22 mouse cellular contexts compared by ENCODE assay signal in the genomic region with DNA sequence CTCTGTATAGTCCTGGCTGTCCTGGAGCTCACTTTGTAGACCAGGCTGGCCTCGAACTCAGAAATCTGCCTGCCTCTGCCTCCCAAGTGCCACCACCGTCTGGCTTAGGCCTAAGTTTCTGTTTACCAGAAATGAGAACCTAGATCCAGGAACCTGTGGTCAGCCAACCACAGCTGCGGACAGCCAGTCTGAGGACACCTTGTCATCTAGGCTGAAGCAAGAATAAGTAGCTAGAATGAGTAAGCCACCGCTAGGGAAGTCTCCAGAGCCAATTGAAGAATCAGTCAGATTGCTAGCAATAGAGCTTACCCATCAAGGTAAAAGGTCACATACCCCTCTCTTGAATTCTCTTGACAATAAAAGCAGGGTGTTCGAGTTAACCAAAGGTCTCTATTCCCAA. TPM values are rescaled to one million over a fixed set of nuclear protein-coding genes. Genes with fewer than 3 reads are reported as not detected.
DNase-seq lines count a peak whose midpoint lies in the region; ATAC-seq and TF ChIP-seq lines count a peak whose summit lies in the region.
"Had no signal": no experiment of that assay in that cellular context is flagged by ENCODE, and none has a peak within 500 bp of the region (broad histone marks: within the 10 kb centered on the region; RNA-seq: fewer than 3 reads in every experiment).

No protein-coding gene starts in this region.

- no peak overlapping the region for H3K27ac ChIP-seq in lung, postnatal 0 days (ENCODE audit: low read length)
- 0 out of 2 replicates have a peak overlapping the region, but pooled peaks have one; percentile 1 for H3K27ac ChIP-seq in macrophage
- H3K27ac ChIP-seq: embryonic facial prominence, embryonic 15.5 days; forebrain, embryonic 15.5 days; heart, adult 2 months had no signal

- DNase-seq in lung, postnatal 0 days (ENCODE audit: low spot score): peak; percentile 22
- no peak for DNase-seq in lung, postnatal 4 days
- no peak for DNase-seq in adrenal gland, postnatal 36 days
- no peak for DNase-seq in embryo, embryonic 10.5 days (ENCODE audit: low spot score)
- DNase-seq: adrenal gland, adult 8-10 months; cerebellum, adult 11 months; cerebellum, adult 9-10 months; cerebellum, postnatal 36 days; embryo, embryonic 11 days; gastrocnemius, postnatal 36 days; heart, adult 2 months had no signal

- 77% methylated on average over 5 of the region's 5 CpGs for WGBS in lung, postnatal 0 days
- WGBS in macrophage (ENCODE audit: missing documents): 16% methylated on average over 4 of the region's 5 CpGs

- no peak for ATAC-seq in lung, postnatal 0 days
- ATAC-seq in common myeloid progenitor, adult 5-6 weeks (replicated peaks; ENCODE audit: low read depth, poor library complexity, severe bottlenecking): peak; percentile 60
- ATAC-seq in monocyte, adult 5-6 weeks (replicated peaks; ENCODE audit: insufficient number of reproducible peaks, low FRiP score, low TSS enrichment, poor library complexity, severe bottlenecking): peak; percentile 95
- ATAC-seq: CD4-positive, CD25-positive, alpha-beta regulatory T cell, adult 4 months; forebrain, embryonic 15.5 days; hindbrain, embryonic 16.5 days; inflammation-experienced regulatory T-cells, adult 6 months had no signal

- H3K9me3 ChIP-seq in lung, postnatal 0 days (ENCODE audit: low read length): no peaks in the 10 kb centered on the region
- H3K9me3 ChIP-seq: embryonic facial prominence, embryonic 15.5 days; forebrain, embryonic 15.5 days; G1E; heart, embryonic 12.5 days had no signal

- no peaks in the 10 kb centered on the region for H3K36me3 ChIP-seq in lung, postnatal 0 days (ENCODE audit: insufficient read depth, low read length)
- no peaks in the 10 kb centered on the region for H3K36me3 ChIP-seq in macrophage (ENCODE audit: inconsistent target)
- H3K36me3 ChIP-seq: embryonic facial prominence, embryonic 15.5 days; forebrain, embryonic 15.5 days; G1E; heart, embryonic 12.5 days had no signal

- no peak overlapping the region for H3K9ac ChIP-seq in lung, postnatal 0 days (replicated peaks; ENCODE audit: low read depth)
- H3K9ac ChIP-seq: embryonic facial prominence, embryonic 15.5 days; forebrain, embryonic 15.5 days; heart, embryonic 12.5 days had no signal

- no peak overlapping the region for H3K4me3 ChIP-seq in lung, postnatal 0 days (ENCODE audit: low read depth, low read length)
- no peak overlapping the region for H3K4me3 ChIP-seq in macrophage (ENCODE audit: inconsistent target)
- H3K4me3 ChIP-seq: embryonic facial prominence, embryonic 15.5 days; erythroblast, embryonic 14.5 days; forebrain, embryonic 15.5 days; heart, adult 2 months; heart, embryonic 12.5 days had no signal

- H3K4me1 ChIP-seq in lung, postnatal 0 days (ENCODE audit: insufficient read depth, low read depth, low read length): no peaks in the 10 kb centered on the region
- H3K4me1 ChIP-seq: embryonic facial prominence, embryonic 15.5 days had no signal

- H3K27me3 ChIP-seq in lung, postnatal 0 days (replicated peaks; ENCODE audit: insufficient read depth, low read length): no peaks in the 10 kb centered on the region
- H3K27me3 ChIP-seq: embryonic facial prominence, embryonic 15.5 days; forebrain, embryonic 15.5 days; heart, embryonic 12.5 days had no signal

- TF ChIP-seq CTCF in lung, postnatal 0 days (IDR thresholded peaks at IDR 0.05): no peak

- no peak for TF ChIP-seq EP300 in lung, postnatal 0 days (IDR thresholded peaks at IDR 0.05)

- H3K79me2 ChIP-seq in macrophage (ENCODE audit: inconsistent target): no peaks in the 10 kb centered on the region; the same call in 1 of the 2 replicates

- H3K4me2 ChIP-seq in lung, postnatal 0 days (replicated peaks; ENCODE audit: low read depth, low read length): no peak overlapping the region
- H3K4me2 ChIP-seq: embryonic facial prominence, embryonic 15.5 days; forebrain, embryonic 15.5 days; heart, embryonic 12.5 days had no signal

RNA-seq across cellular contexts. Expression of a gene that starts 6.0 kb away (rescaled TPM):
- polyA plus RNA-seq in lung, postnatal 0 days (2015; fragmentation: Nextera tagmentation; extraction: Ambion mirVana): 24.3 and 24.7 TPM in 2 replicates
- 15.3 and 23.0 TPM in 2 replicates for total RNA-seq in common myeloid progenitor, adult 5-6 weeks (2017)
- 10 to 100 TPM in 23 of 26 experiments, 1 to 10 TPM in 3; 5.1 to 31.2 (median 18.8) TPM for total RNA-seq in macrophage (2018; cell fraction: chromatin; rRNA removed)
- total RNA-seq in macrophage (2018; cell fraction: cytosol; rRNA removed): 10 to 100 TPM; 17.2 to 33.6 (median 26.4) TPM
- 10 to 100 TPM; 13.5 to 64.7 (median 27.2) TPM for total RNA-seq in macrophage (2018; cell fraction: nucleus; rRNA removed)
- 17.3 to 25.3 TPM (median 18.3 TPM) in 3 replicates for polyA plus RNA-seq in macrophage (2018)
- total RNA-seq in monocyte, adult 5-6 weeks (2017): 23.9 to 25.5 TPM (median 24.1 TPM) in 3 replicates
- total RNA-seq in adrenal gland, postnatal 36 days (2021): 10 to 100 TPM; 22.8 to 28.5 TPM

RNA-seq across cellular contexts. Expression of a gene that starts 22.7 kb away (rescaled TPM):
- polyA plus RNA-seq in lung, postnatal 0 days (2015; fragmentation: Nextera tagmentation; extraction: Ambion mirVana): 166 and 180 TPM in 2 replicates
- 344 and 345 TPM in 2 replicates for total RNA-seq in common myeloid progenitor, adult 5-6 weeks (2017)
- total RNA-seq in macrophage (2018; cell fraction: chromatin; rRNA removed): 100 to 1,000 TPM in 18 of 26 experiments, 10 to 100 TPM in 8; 49.6 to 289 (median 189) TPM
- 100 to 1,000 TPM in 14 of 26 experiments, 10 to 100 TPM in 12; 75.4 to 140 (median 111) TPM for total RNA-seq in macrophage (2018; cell fraction: cytosol; rRNA removed)
- total RNA-seq in macrophage (2018; cell fraction: nucleus; rRNA removed): 100 to 1,000 TPM in 19 of 26 experiments, 10 to 100 TPM in 7; 53.5 to 212 (median 145) TPM
- 96.1 to 114 TPM (median 102 TPM) in 3 replicates for polyA plus RNA-seq in macrophage (2018)
- total RNA-seq in monocyte, adult 5-6 weeks (2017): 141 to 157 TPM (median 145 TPM) in 3 replicates
- 100 to 1,000 TPM; 154 to 181 TPM for total RNA-seq in adrenal gland, postnatal 36 days (2021)
